Mouse (Mus musculus): ENCODE measurements around the gene Nmral1. TPM values are rescaled to one million over a fixed set of nuclear protein-coding genes. Genes with fewer than 3 reads are reported as not detected.
A peak's percentile ranks its signal among the peaks of the same experiment; 100 is the strongest.
"Not testable (repeated sequence)": the region's sequence is repeated elsewhere in the genome, so short reads cannot be mapped to it uniquely, and the experiment has no call there.

Nmral1 gene
- polyA plus RNA-seq, 1 experiment, result 9.5 TPM

DNA sequence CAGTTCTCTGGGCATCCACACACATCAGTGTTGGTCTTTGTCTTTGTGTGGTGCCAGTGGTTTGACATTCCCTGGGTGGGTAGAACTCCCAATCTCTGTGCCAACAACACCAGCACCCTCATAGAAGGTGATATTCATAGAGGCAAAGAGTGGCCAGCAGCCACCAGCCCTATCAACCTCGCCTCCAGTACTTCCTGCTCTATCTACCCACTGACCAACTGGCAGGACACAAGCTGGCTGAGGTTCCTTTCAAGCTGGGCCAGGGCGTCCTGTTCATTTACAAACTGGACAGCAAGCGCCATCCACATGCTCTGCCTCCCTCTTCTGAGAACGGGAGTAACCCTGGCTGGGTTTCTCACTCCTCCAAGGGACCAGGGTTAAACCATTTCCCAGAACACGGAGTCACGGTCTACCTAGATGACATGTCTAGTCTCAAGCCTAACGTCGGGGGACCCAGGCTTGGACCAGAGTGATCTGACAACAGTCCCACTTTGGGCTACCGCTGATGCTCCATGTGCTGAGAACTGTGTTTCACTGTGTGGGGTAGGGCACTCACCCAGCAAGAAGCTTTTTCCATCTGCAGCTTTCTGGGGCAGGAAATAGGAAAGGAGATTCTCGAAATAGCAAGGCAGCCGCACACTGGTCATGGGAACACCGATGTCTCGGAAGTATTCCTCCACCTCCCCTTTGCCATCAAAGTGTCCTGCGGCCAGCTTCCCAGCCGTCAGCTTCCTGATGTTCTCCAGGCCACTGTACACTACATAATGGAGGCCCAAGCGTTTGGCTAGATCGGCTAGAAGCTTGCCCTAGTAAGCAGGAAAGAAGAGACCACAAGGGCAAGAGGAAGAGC lies 5.1 kb downstream of the Nmral1 start:
- no peak for DNase-seq (ENCODE audit: low read depth)

DNA sequence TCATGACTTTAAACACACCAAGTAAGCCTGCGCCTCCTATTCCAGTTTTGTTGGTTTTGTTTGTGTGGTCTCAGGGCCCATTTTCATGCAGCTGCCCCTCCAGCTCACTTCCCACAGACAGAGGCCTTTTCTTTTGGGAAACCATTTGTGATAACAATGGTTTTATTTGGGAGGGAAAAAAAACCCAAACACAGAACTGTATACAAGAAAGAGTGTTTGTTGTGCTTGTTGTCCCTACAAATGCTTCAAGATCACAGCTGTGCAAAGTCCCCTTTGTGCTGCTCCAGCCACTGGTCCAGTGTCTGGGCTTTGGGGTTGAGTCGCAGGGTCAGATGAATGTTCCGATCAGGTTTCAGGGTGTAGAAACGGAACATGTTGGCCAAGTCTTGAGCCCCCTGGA lies 8.0 kb downstream of the Nmral1 start:
- DNase-seq (ENCODE audit: low read depth), result no peak

DNA sequence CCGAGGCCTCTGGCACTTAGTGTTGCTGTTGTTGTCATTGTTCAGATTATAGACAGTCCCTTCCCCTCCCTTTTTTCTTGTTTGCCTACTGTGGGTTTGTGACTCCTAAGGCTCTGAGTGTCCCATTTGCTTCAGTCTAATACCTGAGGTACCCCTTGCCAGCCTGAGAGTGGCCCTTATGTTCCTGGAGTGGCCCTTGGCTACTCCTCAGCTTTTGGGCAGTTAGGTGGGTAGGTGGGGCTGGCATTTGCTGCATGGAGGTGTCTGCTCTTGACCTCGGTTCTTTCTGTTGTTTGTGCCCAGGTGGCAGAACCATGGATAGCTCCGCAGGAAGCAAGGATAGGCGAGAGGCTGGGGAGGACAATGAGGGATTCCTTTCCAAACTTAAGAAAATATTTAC lies 13.6 kb downstream of the Nmral1 start:
- no peak for DNase-seq (ENCODE audit: low read depth)

DNA sequence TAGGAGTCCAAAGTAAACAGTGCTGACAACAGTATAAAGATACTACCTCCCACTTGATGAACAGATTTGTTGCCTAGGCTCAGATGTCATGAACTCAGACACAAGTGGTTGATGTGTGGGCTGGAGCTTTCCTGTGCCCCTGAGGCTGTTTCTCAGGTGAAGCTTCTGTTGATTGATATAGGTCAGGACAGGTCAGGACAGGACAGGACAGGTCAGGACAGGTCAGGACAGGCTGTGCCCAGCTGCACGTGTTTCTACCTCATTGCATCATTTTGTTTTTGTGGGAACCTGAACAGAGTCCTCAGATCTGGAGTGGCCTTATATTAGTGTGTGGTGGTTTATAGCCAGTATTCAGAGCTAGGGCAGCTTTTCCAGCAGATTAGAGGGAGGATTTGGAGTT lies 16.5 kb downstream of the Nmral1 start:
- DNase-seq (ENCODE audit: low read depth), result peak; percentile 76

DNA sequence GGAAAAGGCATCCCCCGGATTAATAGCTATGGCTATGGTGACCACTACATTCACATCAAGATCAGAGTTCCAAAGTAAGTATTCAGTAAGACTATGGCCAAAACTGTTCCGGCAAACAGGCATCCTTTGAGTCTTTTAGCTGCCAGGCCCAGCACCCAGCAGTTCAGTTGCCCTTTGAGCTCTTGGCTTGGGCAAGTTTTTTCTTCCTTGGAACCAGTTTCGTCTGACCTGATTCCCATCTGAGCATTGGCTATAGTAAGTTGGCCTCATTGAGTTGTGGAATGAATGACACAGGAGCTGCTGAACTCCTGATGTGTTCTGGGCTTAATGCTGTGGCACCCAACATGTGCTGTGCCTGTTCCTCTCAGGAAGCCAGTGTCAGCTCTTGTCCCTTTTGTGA lies 17.9 kb downstream of the Nmral1 start:
- DNase-seq (ENCODE audit: low read depth), result no peak

DNA sequence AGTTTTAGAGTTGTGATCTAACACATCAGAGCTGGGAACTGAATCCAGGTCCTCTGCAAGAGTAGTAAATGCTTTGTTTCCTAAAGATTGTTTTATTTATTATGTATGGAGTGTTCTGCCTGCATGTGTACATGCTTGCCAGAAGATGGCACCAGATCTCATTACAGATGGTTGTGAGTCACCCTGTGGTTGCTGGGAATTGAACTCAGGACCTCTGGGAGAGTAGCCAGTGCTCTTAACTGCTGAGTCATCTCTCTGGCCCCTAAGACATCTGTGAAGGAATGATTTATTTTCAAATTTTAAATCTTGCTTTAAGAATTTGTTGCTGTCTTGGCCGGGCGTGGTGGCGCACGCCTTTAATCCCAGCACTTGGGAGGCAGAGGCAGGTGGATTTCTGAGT lies 29.8 kb downstream of the Nmral1 start:
- DNase-seq (ENCODE audit: low read depth), result not testable (repeated sequence)

DNA sequence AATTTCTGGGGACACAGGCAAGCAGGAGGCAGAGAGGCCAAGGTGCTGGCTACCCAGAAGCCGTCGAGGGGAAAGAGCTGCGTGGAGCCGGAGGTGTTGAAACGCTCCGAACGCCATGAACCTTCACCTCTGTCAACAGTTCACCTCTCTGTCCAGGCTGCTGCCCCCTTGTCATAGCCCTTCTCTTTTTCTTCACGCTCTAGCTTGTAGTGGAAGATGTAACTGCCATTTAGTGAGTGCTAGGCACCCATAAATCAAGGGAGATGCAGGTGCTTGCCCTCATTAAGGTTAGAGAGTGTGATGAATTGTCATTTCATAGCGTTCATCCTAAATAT lies 34.7 kb downstream of the Nmral1 start:
- DNase-seq (ENCODE audit: low read depth), result no peak

DNA sequence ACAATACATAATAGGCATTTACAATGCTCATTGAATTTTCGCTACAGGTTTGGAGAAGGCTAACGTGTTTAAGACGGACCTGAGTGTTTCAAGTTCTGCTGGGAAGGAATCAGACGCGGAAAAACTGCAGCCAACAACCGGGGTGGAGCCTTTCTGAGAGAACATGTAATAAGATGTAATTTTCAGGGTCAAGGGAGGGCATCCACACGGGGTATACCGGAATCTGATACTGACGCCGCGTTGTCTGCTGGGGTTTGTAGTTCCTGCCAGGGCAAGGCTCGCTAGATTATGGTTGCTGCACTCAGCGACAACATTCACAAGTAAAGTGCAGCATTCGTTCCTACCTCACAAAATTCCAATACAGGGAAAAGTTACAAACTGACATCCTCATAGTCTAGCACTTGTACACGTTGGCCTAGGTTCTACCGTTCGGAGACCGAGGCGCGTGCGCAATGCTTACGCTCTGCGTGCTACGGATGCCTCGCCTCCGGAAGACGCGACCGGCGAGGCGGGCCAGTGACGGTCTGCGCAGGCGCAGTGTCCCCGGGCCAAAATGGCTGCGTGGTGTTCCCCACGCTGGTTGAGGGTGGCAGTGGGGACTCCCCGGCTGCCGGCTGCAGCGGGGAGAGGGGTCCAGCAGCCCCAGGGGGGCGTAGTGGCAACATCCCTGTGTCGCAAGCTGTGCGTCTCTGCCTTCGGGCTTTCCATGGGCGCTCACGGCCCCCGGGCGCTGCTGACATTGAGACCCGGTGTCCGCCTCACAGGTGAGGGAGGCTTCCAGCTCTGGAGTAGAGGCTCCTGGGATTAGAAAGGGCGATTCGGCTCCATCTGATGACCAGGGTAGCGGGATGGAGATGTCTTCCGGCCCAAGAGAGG lies 35.3 kb downstream of the Nmral1 start:
- DNase-seq (ENCODE audit: low read depth), result peak; percentile 70

DNA sequence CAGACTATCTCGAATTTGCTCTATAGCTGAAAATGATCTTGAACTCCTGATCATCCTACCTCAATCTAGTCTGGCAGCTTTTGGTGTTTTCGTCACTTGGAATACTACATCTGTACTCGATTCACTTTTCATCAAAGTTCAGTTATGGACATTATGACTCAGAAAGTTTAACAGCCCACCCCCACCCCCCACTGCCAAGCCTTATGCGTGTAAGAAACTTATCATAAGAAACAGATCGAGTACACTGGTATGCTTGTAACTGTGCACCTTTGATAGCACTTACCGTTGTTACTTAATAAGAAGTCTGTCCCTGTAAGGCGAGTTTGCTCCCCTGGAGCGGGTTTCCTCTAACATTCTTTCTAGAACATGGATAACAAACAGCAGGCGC lies 36.0 kb downstream of the Nmral1 start:
- no peak for DNase-seq (ENCODE audit: low read depth)

DNA sequence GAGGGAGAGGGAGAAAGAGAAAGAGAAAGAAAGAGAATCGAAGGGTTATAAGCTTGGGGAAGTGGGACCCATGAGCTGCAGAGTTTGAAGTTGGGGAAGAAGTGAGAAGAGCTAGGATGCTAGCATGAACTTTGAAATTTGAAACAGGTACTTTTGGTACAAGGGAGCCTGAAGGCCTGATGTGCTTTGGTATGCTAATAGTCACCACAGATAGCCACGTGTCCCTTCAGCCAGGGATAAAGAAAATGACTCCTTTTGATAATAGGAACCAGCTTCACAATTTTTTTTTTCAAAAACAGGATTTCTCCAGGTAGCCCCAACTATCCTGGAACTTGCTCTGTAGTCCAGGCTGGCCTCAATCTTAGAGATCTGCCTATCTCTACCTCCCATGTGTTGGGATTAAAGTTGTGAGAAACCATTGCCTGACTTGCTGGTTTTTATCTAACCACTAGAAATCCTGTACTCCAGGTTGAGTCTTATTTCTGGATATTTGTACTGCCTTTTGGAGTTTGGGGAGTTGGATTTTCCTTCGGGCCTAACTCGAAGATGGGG lies 36.5 kb downstream of the Nmral1 start:
- DNase-seq (ENCODE audit: low read depth), result no peak

DNA sequence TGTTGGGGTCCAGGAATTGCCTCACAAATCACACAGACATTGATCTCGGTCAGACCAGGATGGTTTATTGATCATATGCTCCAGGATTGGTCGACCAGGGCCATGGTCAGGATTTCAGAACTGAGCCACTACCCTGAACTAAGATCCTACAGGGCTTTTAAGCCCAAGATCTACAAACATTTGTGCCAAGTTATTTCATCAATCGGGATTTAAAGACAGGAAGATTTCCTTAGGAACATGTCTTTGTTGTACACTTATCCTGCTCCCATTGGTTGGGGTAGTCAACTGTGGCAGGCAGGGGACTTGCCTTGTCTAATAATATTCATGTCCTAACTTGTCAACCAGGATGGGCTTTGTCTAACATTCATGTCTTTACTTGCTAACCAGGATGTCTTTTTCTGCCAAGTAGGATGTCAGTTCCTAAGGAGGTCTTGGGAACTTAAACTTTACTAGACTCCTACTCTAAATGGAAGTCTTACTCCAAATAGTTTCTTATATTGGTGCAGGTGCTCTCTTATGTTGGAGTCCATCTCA lies 38.2 kb downstream of the Nmral1 start:
- peak; percentile 65 for DNase-seq (ENCODE audit: low read depth)

DNA sequence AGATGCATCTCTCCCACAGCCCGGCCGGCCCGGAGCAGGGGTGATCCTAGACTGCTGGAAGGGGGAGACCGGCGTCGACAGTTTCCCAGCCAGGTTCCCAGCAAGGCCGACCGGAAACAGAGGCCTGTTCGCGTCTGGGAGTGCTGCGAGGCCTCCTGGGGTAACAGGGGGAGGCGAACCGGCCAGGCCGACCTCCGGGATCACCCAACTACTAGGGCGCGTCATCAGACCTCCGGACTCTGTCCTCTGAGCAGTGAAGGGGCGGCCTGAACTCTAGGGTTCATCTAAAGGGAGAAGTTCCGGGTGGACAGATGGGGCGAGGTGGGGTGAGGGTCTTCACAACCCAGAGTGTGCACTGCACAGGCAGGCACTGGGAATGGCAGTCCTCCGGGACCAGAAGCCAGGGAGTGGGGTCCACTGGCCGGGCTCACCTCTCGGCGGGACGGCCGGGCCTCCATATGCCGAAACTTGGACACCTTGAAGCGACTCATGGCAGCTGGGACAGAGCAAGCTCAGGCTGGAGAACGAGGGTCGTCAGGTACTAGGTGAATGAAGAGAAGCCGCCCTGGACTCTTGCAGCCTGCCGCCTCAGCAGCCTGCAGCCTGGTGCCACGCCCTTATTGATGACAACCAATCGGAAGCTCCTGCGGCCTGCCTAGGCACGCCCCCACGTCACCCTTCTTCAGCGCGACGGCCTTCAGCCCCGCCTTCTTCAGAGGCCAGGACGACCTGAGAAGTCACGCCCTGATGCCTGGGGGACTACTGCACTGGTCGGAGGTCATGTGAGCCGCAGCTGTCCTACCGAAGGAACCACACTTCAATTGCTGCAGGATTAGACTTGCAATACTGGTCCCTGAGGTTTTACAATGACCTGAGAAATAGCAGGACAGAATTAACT lies 39.8 kb downstream of the Nmral1 start, which contains the start of gene Coro7:
TSS of gene Coro7 (minus strand) at position 657 of the 898 bp plus-strand sequence.
- DNase-seq (ENCODE audit: low read depth), result peak; percentile 83

DNA sequence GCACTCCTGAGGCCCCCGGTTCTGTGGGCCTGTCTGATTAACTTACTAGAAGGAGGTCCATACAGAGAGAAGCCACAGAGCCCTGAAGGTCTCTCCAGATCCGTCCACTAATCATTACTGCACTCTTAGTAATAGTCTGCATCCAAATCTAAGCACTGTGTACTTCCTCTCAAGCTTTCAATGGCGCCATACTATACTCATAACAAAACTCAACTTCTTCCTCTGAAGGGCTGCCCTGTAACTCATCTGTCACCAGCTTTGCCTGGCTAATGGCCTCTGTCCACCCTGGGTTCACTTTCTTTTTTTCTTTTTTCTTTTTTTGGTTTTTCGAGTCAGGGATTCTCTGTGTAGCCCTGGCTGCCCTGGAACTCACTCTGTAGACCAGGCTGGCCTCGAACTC lies 41.1 kb downstream of the Nmral1 start:
- no peak for DNase-seq (ENCODE audit: low read depth)

DNA sequence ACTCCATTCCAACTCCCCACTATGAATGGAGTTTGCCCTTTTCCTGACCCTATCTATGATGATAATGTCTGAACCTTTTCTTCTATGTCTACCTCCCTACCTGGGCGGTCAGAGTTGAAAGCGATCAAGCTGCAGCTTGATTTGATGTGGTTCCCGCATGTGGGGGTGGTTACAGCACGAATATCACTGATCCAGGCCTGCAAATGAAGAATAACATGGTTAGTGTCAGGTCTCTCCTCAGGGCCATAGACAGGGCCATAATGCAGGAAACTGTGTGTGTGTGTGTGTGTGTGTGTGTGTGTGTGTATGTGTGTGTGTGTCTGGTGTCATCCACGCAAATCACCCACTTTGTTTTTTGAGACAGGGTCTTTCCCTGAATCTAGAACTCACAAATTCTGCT lies 42.3 kb downstream of the Nmral1 start:
- no peak for DNase-seq (ENCODE audit: low read depth)

DNA sequence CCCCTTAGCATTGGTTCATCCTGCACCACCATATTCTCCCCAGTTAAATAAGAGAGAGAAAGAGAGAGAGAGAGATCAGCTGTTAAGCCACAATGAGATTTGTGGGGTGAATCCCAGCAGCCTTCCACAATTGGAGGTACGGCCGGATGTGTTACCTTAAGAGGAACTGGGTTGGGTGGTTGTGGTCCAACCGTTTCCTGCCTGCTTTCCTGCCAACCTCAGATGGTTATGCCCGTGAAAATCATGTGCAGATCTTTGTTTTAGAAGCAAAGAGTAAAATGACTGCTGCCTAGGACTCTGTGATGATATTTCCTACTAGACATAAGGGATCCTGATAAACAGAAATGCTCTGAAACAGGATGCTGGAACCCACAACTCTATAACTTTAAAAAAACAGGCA lies 45.1 kb downstream of the Nmral1 start:
- DNase-seq (ENCODE audit: low read depth), result no peak

DNA sequence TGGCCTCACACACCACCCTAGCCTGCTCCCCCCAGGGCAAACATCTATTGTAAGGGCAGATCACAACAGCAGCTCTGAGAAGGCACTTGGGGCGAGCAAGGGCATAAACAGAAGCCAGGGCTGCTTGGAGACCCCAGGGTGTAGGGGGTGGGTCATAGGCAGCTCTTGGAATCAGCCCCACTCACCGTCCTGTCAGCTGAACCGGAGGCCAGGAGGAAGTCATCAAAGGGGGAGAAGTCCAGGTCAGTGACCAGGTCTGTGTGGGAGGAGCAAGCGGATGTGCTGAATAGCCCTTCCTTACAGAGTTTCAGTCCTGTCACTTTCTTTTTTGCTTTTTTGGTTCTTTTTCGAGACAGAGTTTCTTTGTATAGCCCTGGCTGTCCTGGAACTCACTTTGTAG lies 48.8 kb downstream of the Nmral1 start:
- DNase-seq (ENCODE audit: low read depth), result no peak

DNA sequence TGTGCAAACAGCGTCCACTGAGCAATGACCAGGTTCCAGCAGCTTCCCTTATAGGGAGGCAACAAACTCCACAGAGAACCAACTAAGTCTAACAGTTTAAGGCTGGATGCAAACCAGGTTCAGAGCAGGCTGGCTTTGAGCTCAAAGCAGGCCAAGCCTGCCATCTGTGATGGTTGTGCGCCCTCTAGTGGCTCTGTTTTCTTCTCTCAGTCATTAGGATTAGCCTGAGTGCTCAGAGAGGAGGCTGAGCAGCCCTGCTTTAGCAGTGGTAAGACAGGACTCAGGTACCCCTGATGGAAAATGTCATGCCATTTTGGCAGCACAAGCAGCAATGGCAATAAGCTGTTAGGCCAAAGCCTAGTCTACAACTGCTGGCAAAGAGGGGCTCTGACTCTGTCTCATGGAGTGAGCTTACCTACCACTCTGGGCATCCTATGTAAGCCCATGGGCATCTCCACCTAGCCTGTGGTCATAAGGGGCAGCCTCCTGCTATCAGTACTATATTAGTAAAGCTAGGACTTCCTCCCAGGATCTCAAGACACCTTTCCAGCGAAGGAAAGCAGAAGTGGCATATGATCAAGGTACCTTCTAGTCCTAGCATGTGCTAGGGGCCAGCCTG lies 51.9 kb downstream of the Nmral1 start:
- no peak for DNase-seq (ENCODE audit: low read depth)

DNA sequence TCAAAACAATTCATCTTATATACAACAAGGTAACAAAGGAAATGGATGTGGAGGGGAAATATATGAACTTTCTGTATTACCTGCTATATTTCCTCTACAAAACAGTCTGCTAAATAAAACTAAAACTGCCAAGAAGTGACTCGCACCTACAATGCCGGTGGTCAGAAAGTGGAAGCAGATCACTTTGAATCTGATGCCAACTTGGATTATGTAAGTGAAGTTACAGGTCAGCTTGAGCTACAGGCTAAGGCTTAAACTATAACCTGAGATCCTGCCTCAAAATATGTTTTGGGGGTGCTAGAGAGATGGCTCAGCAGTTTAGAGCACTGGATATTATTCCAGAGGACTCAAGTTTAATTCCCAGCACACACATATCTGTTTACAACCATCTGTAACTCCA lies 53.4 kb downstream of the Nmral1 start:
- no peak for DNase-seq (ENCODE audit: low read depth)

DNA sequence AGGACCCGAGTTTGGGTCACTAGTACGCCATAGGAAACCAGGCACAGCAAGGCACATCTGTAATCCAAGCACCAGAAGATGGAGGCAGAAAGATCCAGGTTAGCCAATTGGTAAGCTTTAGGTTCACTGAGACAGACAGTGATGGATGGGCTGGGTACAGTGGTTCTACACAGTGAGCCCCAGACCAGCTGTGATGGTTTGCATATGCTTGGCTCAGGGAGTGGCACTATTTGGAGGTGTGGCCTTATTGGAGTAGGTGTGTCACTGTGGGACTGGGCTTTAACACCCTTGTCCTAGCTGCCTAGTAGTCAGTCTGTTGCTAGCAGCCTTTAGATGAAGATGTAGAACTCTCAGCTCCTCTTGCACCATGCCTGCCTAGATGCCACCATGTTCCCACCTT lies 55.4 kb downstream of the Nmral1 start:
- DNase-seq (ENCODE audit: low read depth), result no peak

DNA sequence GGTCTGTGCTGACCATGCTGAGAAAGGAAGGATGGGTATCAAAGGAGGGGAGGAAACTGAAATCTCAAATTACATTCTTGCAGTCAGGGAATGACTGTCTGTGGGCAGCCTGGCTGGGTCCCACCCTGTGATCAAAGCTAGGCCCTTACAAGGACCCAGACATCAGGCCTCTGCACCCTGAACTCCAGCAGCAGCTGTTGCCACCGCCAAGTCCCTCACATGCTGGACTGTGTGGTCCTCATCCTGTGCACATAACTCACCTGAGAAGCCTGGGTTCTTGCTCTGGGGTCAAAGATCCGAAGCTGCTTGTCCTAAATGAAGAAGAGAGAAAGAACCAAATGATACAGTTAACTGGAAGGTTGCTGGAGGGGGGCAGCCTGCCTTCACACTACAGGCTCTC lies 57.6 kb downstream of the Nmral1 start:
- no peak for DNase-seq (ENCODE audit: low read depth)
